Mouse (Mus musculus) lung, adult 10 weeks (tissue): ENCODE results near the gene Fbxw13. TPM values are rescaled to one million over a fixed set of nuclear protein-coding genes. Genes with fewer than 3 reads are reported as not detected.

ENCODE experiments used
- polyA plus RNA-seq: library from polyadenylated mRNA; stranded (reverse); fragments of 350-450 nt; fragmentation: Illumina TruSeq; extraction: RNeasy Lipid Tissue Mini Kit (QIAGEN cat#74804); gene quantifications from one replicate; pipeline ENCODE4 v1.2.3, GENCODE M21; 2014; ENCODE audit warnings: low read depth, low replicate concordance; ENCODE audit not compliant: insufficient read depth

Fbxw13 gene
- not detected for polyA plus RNA-seq

DNA sequence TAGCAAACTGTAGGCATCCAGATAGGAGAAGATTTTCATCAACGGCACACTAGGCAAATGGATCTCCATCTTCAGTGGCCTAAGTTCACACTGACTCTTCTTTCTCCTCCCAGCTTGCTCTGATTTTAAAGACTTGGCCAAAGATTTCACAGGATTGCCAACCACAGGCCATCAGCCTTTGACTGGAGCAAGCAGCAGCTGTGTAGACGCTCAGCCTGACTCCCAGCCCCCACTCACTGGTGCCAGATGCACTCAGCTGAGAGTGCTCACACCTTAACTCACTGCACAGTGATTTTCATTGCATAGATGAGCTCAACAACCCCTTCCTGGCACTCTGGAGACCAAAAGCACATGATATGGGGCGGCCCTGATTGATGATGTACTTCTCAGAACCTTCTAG lies at the start of gene Fbxw13:
TSS of gene Fbxw13 (minus strand) at position 101 of the 400 bp plus-strand sequence.

DNA sequence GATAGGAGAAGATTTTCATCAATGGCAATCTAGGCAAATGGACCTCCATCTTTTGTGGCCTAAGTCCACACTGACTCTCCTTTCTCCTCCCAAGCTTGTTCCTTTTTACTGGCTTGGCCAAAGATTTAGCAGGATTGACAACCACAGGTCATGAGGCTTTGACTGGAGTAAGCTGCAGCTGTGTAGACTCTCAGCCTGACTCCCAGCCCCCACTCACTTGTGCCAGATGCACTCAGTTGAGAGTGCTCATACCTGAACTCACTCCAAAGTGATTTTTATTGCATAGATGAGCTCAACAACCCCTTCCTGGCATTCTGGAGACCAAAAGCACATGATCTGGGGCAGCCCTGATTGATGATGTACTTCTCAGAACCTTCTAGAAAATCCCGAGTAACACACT lies 38.9 kb upstream of the Fbxw13 start, which contains the start of gene Fbxw20:
TSS of gene Fbxw20 (minus strand) at position 101 of the 400 bp plus-strand sequence.

DNA sequence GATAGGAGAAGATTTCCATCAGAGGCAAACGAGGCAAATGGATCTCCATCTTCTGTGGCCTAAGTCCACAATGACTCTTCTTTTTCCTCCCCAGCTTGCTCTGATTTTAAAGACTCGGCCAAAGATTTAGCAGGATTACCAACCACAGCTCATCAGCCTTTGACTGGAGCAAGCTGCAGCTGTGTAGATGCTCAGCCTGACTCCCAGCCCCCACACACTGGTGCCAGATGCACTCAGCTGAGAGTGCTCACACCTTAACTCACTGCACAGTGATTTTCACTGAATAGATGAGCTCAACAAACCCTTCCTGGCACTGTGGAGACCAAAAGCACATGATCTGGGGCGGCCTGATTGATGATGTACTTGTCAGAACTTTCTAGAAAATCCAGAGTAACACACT lies 33.8 kb downstream of the Fbxw13 start, which contains the start of gene Fbxw21:
TSS of gene Fbxw21 (minus strand) at position 101 of the 400 bp plus-strand sequence.

Other genes starting within 250 kb of the Fbxw13 start
- 3.0 TPM for gene Col7a1, start 242.4 kb downstream of the Fbxw13 start, polyA plus RNA-seq
- gene Ucn2, start 210.0 kb downstream of the Fbxw13 start, polyA plus RNA-seq, result 0.21 TPM
- 19.0 TPM for gene Pfkfb4, start 204.2 kb downstream of the Fbxw13 start, polyA plus RNA-seq
- 219 TPM for gene Shisa5, start 157.4 kb downstream of the Fbxw13 start, polyA plus RNA-seq
- 21.7 TPM for gene Trex1, start 136.2 kb downstream of the Fbxw13 start, polyA plus RNA-seq
- 5.9 TPM for gene Atrip, start 121.9 kb downstream of the Fbxw13 start, polyA plus RNA-seq
- 4.3 TPM for gene Ccdc51, start 113.5 kb downstream of the Fbxw13 start, polyA plus RNA-seq
- gene Tma7, start 113.4 kb downstream of the Fbxw13 start, polyA plus RNA-seq, result 289 TPM
- 10.0 TPM for gene Plxnb1, start 100.6 kb downstream of the Fbxw13 start, polyA plus RNA-seq
- gene Fbxw21, start 33.9 kb downstream of the Fbxw13 start, polyA plus RNA-seq, result not detected
- gene Fbxw20, start 38.8 kb upstream of the Fbxw13 start, polyA plus RNA-seq, result not detected
- gene Fbxw14, start 91.7 kb upstream of the Fbxw13 start, polyA plus RNA-seq, result not detected
- not detected for gene Fbxw28, start 143.7 kb upstream of the Fbxw13 start, polyA plus RNA-seq
- gene Fbxw22, start 208.3 kb upstream of the Fbxw13 start, polyA plus RNA-seq, result not detected